Mouse (Mus musculus) forebrain, embryonic 16.5 days (tissue): ENCODE measurements around the gene Bmpr1b. TPM values are rescaled to one million over a fixed set of nuclear protein-coding genes. Genes with fewer than 3 reads are reported as not detected.

ENCODE experiments used
- ATAC-seq: fragments of 200-750 bp; cut with Nextera tagmentation; 2 replicates; pipeline ENCODE4 v1.8.0; 2017; ENCODE audit warnings: mild to moderate bottlenecking, moderate library complexity
- H3K27ac ChIP-seq: fragments of 300-500 bp; sonication (generic); 2 replicates; pipeline ENCODE4 v1.5.1; 2014; ENCODE audit warnings: low read length, control low read depth
- H3K27me3 ChIP-seq: fragments of 300-500 bp; sonication (generic); replicated peaks from 2 replicates; pipeline ENCODE4 v1.6.1; 2014; ENCODE audit warnings: low read length; ENCODE audit not compliant: control insufficient read depth, insufficient read depth
- H3K36me3 ChIP-seq: fragments of 300-500 bp; sonication (generic); 2 replicates; pipeline ENCODE4 v1.6.1; 2014; ENCODE audit not compliant: control insufficient read depth, insufficient read depth
- H3K4me1 ChIP-seq: fragments of 300-500 bp; sonication (generic); replicated peaks from 2 replicates; pipeline ENCODE4 v1.6.1; 2014; ENCODE audit warnings: low read length; ENCODE audit not compliant: control insufficient read depth, insufficient read depth
- H3K4me2 ChIP-seq: fragments of 300-500 bp; sonication (generic); 2 replicates; pipeline ENCODE4 v1.6.1; 2014; ENCODE audit warnings: mild to moderate bottlenecking, low read length, control low read depth
- H3K4me3 ChIP-seq: fragments of 300-500 bp; sonication (generic); replicated peaks from 2 replicates; pipeline ENCODE4 v1.5.1; 2014; ENCODE audit warnings: mild to moderate bottlenecking, low read length, control low read depth
- H3K9ac ChIP-seq: fragments of 300-500 bp; sonication (generic); replicated peaks from 2 replicates; pipeline ENCODE4 v1.6.1; 2014; ENCODE audit warnings: low read depth, low read length, control low read depth
- H3K9me3 ChIP-seq: fragments of 300-500 bp; sonication (generic); 2 replicates; pipeline ENCODE4 v1.6.1; 2016; ENCODE audit warnings: low read length; ENCODE audit not compliant: control insufficient read depth
- WGBS: fragments of 180-500 bp; shearing (Covaris S2); extraction: QIAGEN DNeasy Blood & Tissue Kit; methylation state at CpG from one replicate; pipeline ENCODE4 v1.1.7; 2014; 5-methylcytosine and 5-hydroxymethylcytosine counted together
- polyA plus RNA-seq: library from polyadenylated mRNA; unstranded; fragments of >200 nt; fragmentation: Nextera tagmentation; extraction: Ambion mirVana; gene quantifications from 2 replicates; pipeline ENCODE4 v1.2.1, GENCODE M21; 2015

Gene Bmpr1b
- polyA plus RNA-seq, 1 experiment from 2014 or later: 5.0 TPM

DNA sequence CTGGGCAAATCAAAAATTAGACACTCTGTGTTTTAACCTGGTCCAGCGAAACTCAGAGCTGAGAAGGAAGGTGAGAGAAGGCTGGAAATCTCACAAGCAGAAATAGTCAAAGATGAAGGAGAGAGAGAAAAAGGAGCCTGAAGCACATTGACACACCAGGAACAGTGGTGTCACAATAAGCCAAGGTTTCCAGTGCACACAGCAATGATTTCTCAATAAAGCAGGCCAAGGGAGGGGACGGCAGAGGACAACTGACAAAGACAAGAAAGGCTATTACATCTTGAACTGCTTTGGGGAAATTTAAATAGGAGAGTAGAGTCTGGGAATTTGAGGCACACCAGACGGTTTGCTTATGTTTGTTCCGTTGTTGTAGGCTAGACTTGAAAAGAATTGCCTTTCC is 314.9 kb downstream of the Bmpr1b start:
- 85% methylated on average over 4 of the region's 4 CpGs for WGBS
- no peak overlapping the region for H3K27ac ChIP-seq
- H3K9me3 ChIP-seq: no peaks in the 10 kb centered on the region
- no peaks in the 10 kb centered on the region for H3K36me3 ChIP-seq
- H3K9ac ChIP-seq: no peak overlapping the region
- no peaks in the 10 kb centered on the region for H3K4me1 ChIP-seq
- no peak overlapping the region for H3K4me2 ChIP-seq
- H3K27me3 ChIP-seq: no peaks in the 10 kb centered on the region
- no peak for ATAC-seq
- no peak overlapping the region for H3K4me3 ChIP-seq

DNA sequence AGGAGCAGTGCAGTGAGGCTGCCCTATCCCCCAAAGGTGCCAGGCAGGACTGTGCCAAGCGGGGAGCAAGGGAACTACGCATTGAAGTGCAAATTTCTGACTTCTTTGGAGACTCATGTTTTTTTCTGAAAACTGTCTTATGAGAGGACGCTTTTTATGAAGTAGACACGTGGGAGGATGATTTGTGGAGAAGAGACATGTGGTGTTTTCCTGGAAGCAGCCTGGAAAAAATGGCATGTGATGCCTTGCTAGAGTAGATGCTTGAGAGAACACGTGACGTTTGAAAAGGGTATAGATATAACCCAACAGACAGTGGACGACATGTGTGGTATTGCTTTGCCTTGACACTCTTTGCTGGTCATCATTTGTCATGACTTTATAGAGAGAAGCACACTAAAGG is 319.1 kb downstream of the Bmpr1b start:
- WGBS: 71% methylated on average over 7 of the region's 7 CpGs
- no peaks in the 10 kb centered on the region for H3K4me1 ChIP-seq

DNA sequence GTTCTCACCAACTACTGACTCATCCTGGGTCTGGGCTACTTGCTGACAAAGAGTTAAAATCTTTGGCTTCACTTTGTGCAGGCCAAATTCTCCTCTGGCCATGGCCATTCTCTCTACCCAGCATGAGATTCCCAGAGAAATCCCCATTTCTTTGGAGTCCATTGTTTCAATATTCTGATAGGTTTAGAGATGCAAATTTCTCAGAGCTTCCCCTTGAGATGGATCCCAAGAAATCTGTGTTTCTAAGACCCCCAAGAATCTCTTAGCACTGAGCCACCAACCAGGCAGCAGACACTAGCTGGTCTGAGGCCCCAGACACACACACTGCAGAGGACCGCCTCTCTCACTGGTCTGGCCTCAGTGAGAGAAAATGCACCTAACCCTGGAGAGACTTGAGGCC is 320.0 kb downstream of the Bmpr1b start:
- WGBS: 38% methylated on average over 1 of the region's 1 CpGs
- Histone ChIP-seq H3K9ac (no peak overlapping the region), H3K4me2 (no peak overlapping the region), H3K27ac (no peak overlapping the region), H3K9me3 (no peaks in the 10 kb centered on the region), H3K4me3 (no peak overlapping the region), H3K4me1 (no peaks in the 10 kb centered on the region), H3K27me3 (no peaks in the 10 kb centered on the region), H3K36me3 (no peaks in the 10 kb centered on the region)
- ATAC-seq: no peak

More for the DNA sequence above, 319.1 kb downstream of the Bmpr1b start:
- Histone ChIP-seq H3K9ac (no peak overlapping the region), H3K27ac (no peak overlapping the region), H3K9me3 (no peaks in the 10 kb centered on the region), H3K4me2 (no peak overlapping the region), H3K4me3 (no peak overlapping the region), H3K27me3 (no peaks in the 10 kb centered on the region), H3K36me3 (no peaks in the 10 kb centered on the region)
- ATAC-seq: no peak

DNA sequence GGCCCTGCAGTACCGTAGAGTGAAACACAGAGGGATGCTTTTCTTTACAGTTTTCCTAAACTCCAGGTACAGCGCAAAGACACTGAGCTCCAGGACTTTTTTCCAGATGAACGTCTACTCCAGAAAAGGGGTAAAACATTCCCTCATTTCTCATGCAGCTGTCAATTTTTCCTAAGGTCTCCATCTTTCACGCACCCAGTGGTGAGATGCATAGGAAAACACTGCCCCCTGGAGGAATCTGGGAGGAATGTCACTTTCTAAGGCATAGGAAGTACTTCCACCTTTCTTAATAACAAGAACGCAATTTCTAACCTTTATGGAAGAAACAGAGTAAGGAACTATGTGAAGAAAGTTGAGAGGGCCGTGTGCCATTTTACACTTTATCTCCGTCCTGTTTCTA is 330.4 kb downstream of the Bmpr1b start:
- Histone ChIP-seq H3K9me3 (no peaks in the 10 kb centered on the region), H3K36me3 (no peaks in the 10 kb centered on the region), H3K27ac (no peak overlapping the region), H3K9ac (no peak overlapping the region), H3K4me2 (no peak overlapping the region), H3K27me3 (no peaks in the 10 kb centered on the region), H3K4me3 (no peak overlapping the region), H3K4me1 (no peaks in the 10 kb centered on the region)
- 49% methylated on average over 7 of the region's 7 CpGs for WGBS
- peak; percentile 50 for ATAC-seq

DNA sequence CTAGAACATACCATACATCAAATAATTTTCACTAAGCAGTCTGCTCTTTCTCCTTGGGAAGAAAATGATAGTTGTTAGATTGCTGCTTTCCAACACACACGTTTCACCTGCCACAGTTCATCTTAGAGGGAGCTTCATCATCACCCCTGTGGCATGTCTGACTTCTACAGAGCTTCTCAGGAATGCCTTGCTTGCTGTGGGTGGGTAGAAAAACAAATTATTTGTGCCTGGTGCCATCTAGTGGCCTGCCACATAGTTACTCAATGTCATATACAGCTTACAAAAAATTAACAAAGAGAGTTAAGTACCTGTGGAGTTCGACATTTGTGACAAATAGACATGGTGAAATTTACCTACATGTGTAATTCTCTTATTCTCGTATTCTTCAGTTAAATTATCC is 338.1 kb downstream of the Bmpr1b start:
- ATAC-seq: peak; percentile 91
- WGBS: 18% methylated on average over 3 of the region's 3 CpGs
- H3K36me3 ChIP-seq: no peaks in the 10 kb centered on the region
- no peaks in the 10 kb centered on the region for H3K27me3 ChIP-seq
- H3K4me1 ChIP-seq: no peaks in the 10 kb centered on the region
- H3K9me3 ChIP-seq: no peaks in the 10 kb centered on the region
- H3K27ac ChIP-seq: no peak overlapping the region
- H3K9ac ChIP-seq: no peak overlapping the region
- no peak overlapping the region for H3K4me2 ChIP-seq
- no peak overlapping the region for H3K4me3 ChIP-seq

DNA sequence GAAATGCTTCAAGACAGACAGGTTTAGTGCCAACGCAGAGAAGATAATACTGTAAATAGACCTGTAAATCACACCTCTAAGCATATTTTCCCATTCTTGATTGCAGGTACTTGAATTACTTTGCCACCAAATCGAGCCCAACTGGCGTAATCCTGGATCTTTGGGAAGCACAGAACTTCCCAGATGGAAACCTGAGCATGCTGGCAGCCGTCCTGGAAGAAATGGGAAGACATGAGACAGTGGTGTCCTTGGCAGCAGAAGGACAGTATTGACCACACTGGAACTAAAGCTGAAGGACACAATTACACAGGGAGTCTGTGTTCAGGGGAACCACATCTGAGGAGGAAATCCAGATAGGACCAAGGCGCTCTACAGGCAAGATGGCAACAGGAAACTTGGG is 340.9 kb downstream of the Bmpr1b start:
- ATAC-seq: no peak
- no peak overlapping the region for H3K9ac ChIP-seq
- H3K27me3 ChIP-seq: no peaks in the 10 kb centered on the region
- H3K36me3 ChIP-seq: no peaks in the 10 kb centered on the region
- H3K27ac ChIP-seq: no peak overlapping the region
- H3K4me3 ChIP-seq: no peak overlapping the region
- no peaks in the 10 kb centered on the region for H3K4me1 ChIP-seq
- no peak overlapping the region for H3K4me2 ChIP-seq
- no peaks in the 10 kb centered on the region for H3K9me3 ChIP-seq
- WGBS: 85% methylated on average over 5 of the region's 5 CpGs

DNA sequence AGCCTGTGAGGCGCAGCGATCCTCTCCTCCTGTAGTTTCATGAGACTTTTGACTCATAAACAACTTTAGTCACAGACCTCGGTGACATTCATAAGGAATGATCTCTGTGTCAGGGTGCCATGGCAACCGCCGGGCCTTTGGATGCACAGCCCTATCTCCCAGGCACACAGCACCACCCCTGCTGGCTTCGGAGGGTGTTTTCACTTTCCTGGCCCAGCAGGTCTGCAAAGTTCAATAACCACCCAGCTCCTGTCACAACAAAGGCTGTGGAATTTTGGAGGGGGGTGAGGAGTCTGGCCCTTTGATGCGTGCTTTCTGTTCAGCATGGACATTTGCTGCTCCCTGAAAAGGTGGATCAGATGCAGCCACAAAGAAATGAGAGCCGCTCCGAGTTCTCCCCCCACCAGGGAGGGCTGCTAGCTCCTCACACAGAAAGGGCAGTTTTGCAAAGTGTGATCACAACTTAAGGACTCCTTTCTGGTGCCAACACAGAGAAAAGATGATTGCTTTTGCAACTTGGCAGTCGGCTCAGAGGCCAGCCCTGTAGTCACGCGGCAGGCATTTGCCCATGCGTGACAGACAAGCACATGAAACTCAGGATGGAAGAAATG is 349.8 kb downstream of the Bmpr1b start:
- H3K4me1 ChIP-seq: peaks cover 11% of the 10 kb centered on the region
- peak; percentile 84 for ATAC-seq

DNA sequence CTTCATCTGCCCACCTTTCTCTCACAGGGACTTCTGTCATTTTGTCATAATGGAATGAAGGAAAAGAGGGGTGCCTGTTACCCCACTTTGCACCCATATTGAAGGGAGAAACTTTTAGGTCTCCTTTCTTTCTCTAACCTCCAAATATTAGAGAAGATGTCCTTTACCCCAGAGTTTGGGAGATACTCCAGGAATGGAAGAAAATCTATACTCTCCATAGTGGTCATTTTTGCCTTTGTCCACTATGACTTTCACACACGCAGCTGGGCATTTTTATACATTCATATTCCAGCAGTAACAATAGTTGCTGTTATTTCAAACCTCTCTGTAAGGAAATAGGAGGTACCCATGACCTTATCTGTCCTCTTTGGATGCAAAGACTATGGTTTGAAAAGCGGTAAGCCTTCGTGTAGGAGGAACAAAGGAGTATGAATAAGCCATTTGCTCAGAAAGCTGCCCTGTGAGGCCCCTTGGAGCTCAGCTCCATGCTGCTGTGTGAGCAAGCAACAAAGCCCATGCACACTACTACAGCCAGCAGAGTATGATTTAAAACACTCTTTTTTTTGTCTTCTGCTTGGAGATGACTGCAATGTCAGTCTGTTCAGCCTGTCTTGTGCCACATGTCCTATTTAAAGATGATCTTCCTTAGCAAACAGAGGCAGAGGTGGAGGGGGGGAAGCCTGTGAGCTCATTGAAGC is 350.5 kb downstream of the Bmpr1b start:
- WGBS: 14% methylated on average over 3 of the region's 3 CpGs
- peaks cover 11% of the 10 kb centered on the region for H3K4me1 ChIP-seq
- H3K4me3 ChIP-seq: no peak overlapping the region
- H3K9ac ChIP-seq: no peak overlapping the region
- no peaks in the 10 kb centered on the region for H3K36me3 ChIP-seq
- H3K4me2 ChIP-seq: peak overlapping the region; percentile 40
- H3K27ac ChIP-seq: no peak overlapping the region
- no peaks in the 10 kb centered on the region for H3K9me3 ChIP-seq
- no peaks in the 10 kb centered on the region for H3K27me3 ChIP-seq
- ATAC-seq: peak; percentile 29

More for the DNA sequence above, 349.8 kb downstream of the Bmpr1b start:
- Histone ChIP-seq H3K27me3 (no peaks in the 10 kb centered on the region), H3K9me3 (no peaks in the 10 kb centered on the region), H3K4me2 (peak overlapping the region; percentile 40), H3K4me3 (peak overlapping the region; percentile 18; the same call in 1 of the 2 replicates), H3K9ac (0 out of 2 replicates have a peak overlapping the region, but pooled peaks have one; percentile 13), H3K36me3 (no peaks in the 10 kb centered on the region), H3K27ac (no peak overlapping the region)
- 4% methylated on average over 13 of the region's 13 CpGs for WGBS

DNA sequence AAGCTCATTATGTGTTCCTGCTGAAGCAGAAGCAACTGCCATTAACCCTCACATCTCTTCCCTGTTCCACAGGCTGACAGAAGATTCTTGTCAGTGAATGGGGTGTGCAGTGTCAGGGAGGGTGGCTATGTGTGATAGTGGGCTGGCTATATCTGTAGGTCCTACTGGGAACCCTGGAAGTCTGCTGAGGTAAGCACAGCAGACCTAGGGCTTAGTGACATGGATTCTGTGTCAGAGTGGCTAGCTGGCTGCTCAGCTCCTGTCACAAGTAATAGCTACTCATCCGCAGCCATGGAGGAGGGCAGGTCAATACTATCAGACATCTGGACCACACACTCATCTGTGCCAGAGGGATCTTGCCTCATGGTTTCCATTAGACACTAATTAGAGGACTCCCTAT is 354.4 kb downstream of the Bmpr1b start:
- Histone ChIP-seq H3K27ac (no peak overlapping the region), H3K4me1 (peaks cover 10% of the 10 kb centered on the region)
- ATAC-seq: peak; percentile 68

More for the DNA sequence above, 354.4 kb downstream of the Bmpr1b start:
- H3K27me3 ChIP-seq: no peaks in the 10 kb centered on the region
- no peak overlapping the region for H3K4me3 ChIP-seq
- H3K36me3 ChIP-seq: no peaks in the 10 kb centered on the region
- H3K4me2 ChIP-seq: no peak overlapping the region
- H3K9ac ChIP-seq: no peak overlapping the region
- no peaks in the 10 kb centered on the region for H3K9me3 ChIP-seq
- WGBS: 47% methylated on average over 1 of the region's 1 CpGs
